Mouse (Mus musculus) bone marrow macrophage, adult 2 months (primary cell): ENCODE measurements around the gene Kcnip1.

Source experiments
- CTCF ChIP-seq: IDR thresholded peaks from 2 replicates; pipeline ENCODE4 v1.5.1; 2012; ENCODE audit warnings: low read depth, mild to moderate bottlenecking, low read length, moderate library complexity
- POLR2A ChIP-seq: IDR thresholded peaks from 2 replicates; pipeline ENCODE4 v1.6.1; 2012; ENCODE audit warnings: mild to moderate bottlenecking, low read depth, low read length, borderline replicate concordance

- no peak for TF ChIP-seq POLR2A
- TF ChIP-seq CTCF: no peak
Observed at GRCm38 (mm10) chr11:33670105-33670965, 322.6 kb downstream of the Kcnip1 start.
